Mouse (Mus musculus) cortical plate, adult 2 months (tissue): ENCODE results near the gene Tsc2.

ENCODE experiments used
- CTCF ChIP-seq: fragments of 200-500 bp; IDR thresholded peaks from 2 replicates; pipeline ENCODE4 v1.5.1; 2011; ENCODE audit warnings: mild to moderate bottlenecking, control low read depth, low read length; ENCODE audit not compliant: insufficient read depth; ENCODE audit errors: extremely low read depth
- POLR2A ChIP-seq: fragments of 200-500 bp; IDR thresholded peaks from 2 replicates; pipeline ENCODE4 v1.6.1; 2011; ENCODE audit warnings: mild to moderate bottlenecking, low read length, control low read depth; ENCODE audit not compliant: insufficient read depth; ENCODE audit errors: extremely low read depth

GRCm38 (mm10) chr17:24648731-24649377 is 16.4 kb upstream of the Tsc2 start:
- TF ChIP-seq CTCF = no peak
- no peak for TF ChIP-seq POLR2A
